Mouse (Mus musculus): Measurements from ENCODE around the gene Cadm3. TPM values are rescaled to one million over a fixed set of nuclear protein-coding genes. Genes with fewer than 3 reads are reported as not detected.
"Not testable (repeated sequence)": the region's sequence is repeated elsewhere in the genome, so short reads cannot be mapped to it uniquely, and the experiment has no call there.

The Cadm3 gene
- polyA plus RNA-seq, 1 experiment = 0.09 TPM

- Histone ChIP-seq H3K36me3 (ENCODE audit: control insufficient read depth, insufficient read depth) (no peaks in the 10 kb centered on the region), H3ac (ENCODE audit: control insufficient read depth, insufficient read length, low read depth) (no peak overlapping the region), H3K27me3 (ENCODE audit: control insufficient read depth, insufficient read depth, insufficient read length) (no peaks in the 10 kb centered on the region), H3K79me2 (ENCODE audit: control insufficient read depth, insufficient read depth) (no peaks in the 10 kb centered on the region), H3K79me3 (ENCODE audit: low read depth) (no peaks in the 10 kb centered on the region), H3K4me3 (ENCODE audit: insufficient read depth, poor library complexity, severe bottlenecking) (no peak overlapping the region)
- no peak for TF ChIP-seq MYOG (IDR thresholded peaks at IDR 0.05; ENCODE audit: control insufficient read depth, extremely low read depth, insufficient read length)
- no peak for TF ChIP-seq MYOD1 (IDR thresholded peaks at IDR 0.05; ENCODE audit: control insufficient read depth, insufficient read length, low read depth)
- no peak for TF ChIP-seq MAX (IDR thresholded peaks at IDR 0.05)
- no peak for TF ChIP-seq USF1 (IDR thresholded peaks at IDR 0.05; ENCODE audit: low read depth)
- TF ChIP-seq CTCF (IDR thresholded peaks at IDR 0.05; ENCODE audit: control insufficient read depth, insufficient read depth, insufficient read length) = no peak
- TF ChIP-seq CEBPB (IDR thresholded peaks at IDR 0.05; ENCODE audit: low read depth) = no peak
- TF ChIP-seq FOSL1 (IDR thresholded peaks at IDR 0.05; ENCODE audit: insufficient read depth, low read length, poor library complexity, severe bottlenecking) = no peak
Observed at GRCm38 (mm10) chr1:173322249-173322627, 45.3 kb downstream of the Cadm3 start.

- H3K36me3 ChIP-seq (ENCODE audit: control insufficient read depth, insufficient read depth) = no peaks in the 10 kb centered on the region
- H3K79me3 ChIP-seq (ENCODE audit: low read depth) = no peaks in the 10 kb centered on the region
- H3K4me3 ChIP-seq (ENCODE audit: insufficient read depth, poor library complexity, severe bottlenecking) = no peak overlapping the region
- H3K27me3 ChIP-seq (ENCODE audit: control insufficient read depth, insufficient read depth, insufficient read length) = no peaks in the 10 kb centered on the region
- TF ChIP-seq USF1 (IDR thresholded peaks at IDR 0.05; ENCODE audit: low read depth) (no peak), CEBPB (IDR thresholded peaks at IDR 0.05; ENCODE audit: low read depth) (no peak), FOSL1 (IDR thresholded peaks at IDR 0.05; ENCODE audit: insufficient read depth, low read length, poor library complexity, severe bottlenecking) (no peak), MYOD1 (IDR thresholded peaks at IDR 0.05; ENCODE audit: control insufficient read depth, insufficient read length, low read depth) (no peak), CTCF (IDR thresholded peaks at IDR 0.05; ENCODE audit: control insufficient read depth, insufficient read depth, insufficient read length) (no peak), MYOG (IDR thresholded peaks at IDR 0.05; ENCODE audit: control insufficient read depth, extremely low read depth, insufficient read length) (no peak), MAX (IDR thresholded peaks at IDR 0.05) (no peak)
- no peak overlapping the region for H3ac ChIP-seq (ENCODE audit: control insufficient read depth, insufficient read length, low read depth)
- no peaks in the 10 kb centered on the region for H3K79me2 ChIP-seq (ENCODE audit: control insufficient read depth, insufficient read depth)
Observed at GRCm38 (mm10) chr1:173321593-173322248, 45.8 kb downstream of the Cadm3 start.

GRCm38 (mm10) chr1:173317925-173318477 lies 49.5 kb downstream of the Cadm3 start:
- no peak overlapping the region for H3K4me3 ChIP-seq (ENCODE audit: insufficient read depth, poor library complexity, severe bottlenecking)
- TF ChIP-seq MAX (IDR thresholded peaks at IDR 0.05) (no peak), FOSL1 (IDR thresholded peaks at IDR 0.05; ENCODE audit: insufficient read depth, low read length, poor library complexity, severe bottlenecking) (no peak), CTCF (IDR thresholded peaks at IDR 0.05; ENCODE audit: control insufficient read depth, insufficient read depth, insufficient read length) (no peak), USF1 (IDR thresholded peaks at IDR 0.05; ENCODE audit: low read depth) (no peak), MYOG (IDR thresholded peaks at IDR 0.05; ENCODE audit: control insufficient read depth, extremely low read depth, insufficient read length) (no peak)
- H3K79me3 ChIP-seq (ENCODE audit: low read depth) = no peaks in the 10 kb centered on the region
- H3K36me3 ChIP-seq (ENCODE audit: control insufficient read depth, insufficient read depth) = no peaks in the 10 kb centered on the region
- H3K79me2 ChIP-seq (ENCODE audit: control insufficient read depth, insufficient read depth) = no peaks in the 10 kb centered on the region
- H3K27me3 ChIP-seq (ENCODE audit: control insufficient read depth, insufficient read depth, insufficient read length) = no peaks in the 10 kb centered on the region
- no peak overlapping the region for H3ac ChIP-seq (ENCODE audit: control insufficient read depth, insufficient read length, low read depth)

- no peak overlapping the region for H3ac ChIP-seq (ENCODE audit: control insufficient read depth, insufficient read length, low read depth)
- no peaks in the 10 kb centered on the region for H3K36me3 ChIP-seq (ENCODE audit: control insufficient read depth, insufficient read depth)
- no peaks in the 10 kb centered on the region for H3K79me3 ChIP-seq (ENCODE audit: low read depth)
- no peaks in the 10 kb centered on the region for H3K79me2 ChIP-seq (ENCODE audit: control insufficient read depth, insufficient read depth)
- no peak overlapping the region for H3K4me3 ChIP-seq (ENCODE audit: insufficient read depth, poor library complexity, severe bottlenecking)
- no peaks in the 10 kb centered on the region for H3K27me3 ChIP-seq (ENCODE audit: control insufficient read depth, insufficient read depth, insufficient read length)
- TF ChIP-seq MYOD1 (IDR thresholded peaks at IDR 0.05; ENCODE audit: control insufficient read depth, insufficient read length, low read depth) (no peak), FOSL1 (IDR thresholded peaks at IDR 0.05; ENCODE audit: insufficient read depth, low read length, poor library complexity, severe bottlenecking) (no peak), USF1 (IDR thresholded peaks at IDR 0.05; ENCODE audit: low read depth) (no peak), MYOG (IDR thresholded peaks at IDR 0.05; ENCODE audit: control insufficient read depth, extremely low read depth, insufficient read length) (no peak), CTCF (IDR thresholded peaks at IDR 0.05; ENCODE audit: control insufficient read depth, insufficient read depth, insufficient read length) (no peak), CEBPB (IDR thresholded peaks at IDR 0.05; ENCODE audit: low read depth) (no peak), MAX (IDR thresholded peaks at IDR 0.05) (no peak)
Observed at GRCm38 (mm10) chr1:173315725-173316124, 51.8 kb downstream of the Cadm3 start.

GRCm38 (mm10) chr1:173313535-173314050 lies 53.9 kb downstream of the Cadm3 start:
- H3K79me3 ChIP-seq (ENCODE audit: low read depth); H3ac ChIP-seq (ENCODE audit: control insufficient read depth, insufficient read length, low read depth); H3K4me3 ChIP-seq (ENCODE audit: insufficient read depth, poor library complexity, severe bottlenecking); H3K36me3 ChIP-seq (ENCODE audit: control insufficient read depth, insufficient read depth); H3K79me2 ChIP-seq (ENCODE audit: control insufficient read depth, insufficient read depth); H3K27me3 ChIP-seq (ENCODE audit: control insufficient read depth, insufficient read depth, insufficient read length): not testable (repeated sequence)

GRCm38 (mm10) chr1:173302795-173303194 lies 64.7 kb downstream of the Cadm3 start:
- not testable (repeated sequence) for H3K36me3 ChIP-seq (ENCODE audit: control insufficient read depth, insufficient read depth); H3K4me3 ChIP-seq (ENCODE audit: insufficient read depth, poor library complexity, severe bottlenecking); H3K79me3 ChIP-seq (ENCODE audit: low read depth); H3K79me2 ChIP-seq (ENCODE audit: control insufficient read depth, insufficient read depth); H3ac ChIP-seq (ENCODE audit: control insufficient read depth, insufficient read length, low read depth); H3K27me3 ChIP-seq (ENCODE audit: control insufficient read depth, insufficient read depth, insufficient read length)

Other genes with a start within 250 kb of the Cadm3 start
- gene Olfr1408, start 230.3 kb downstream of the Cadm3 start, polyA plus RNA-seq (2012; fragmentation: generic; extraction: Trizol) = not detected
- not detected for gene Olfr1406, start 177.1 kb downstream of the Cadm3 start, polyA plus RNA-seq (2012; fragmentation: generic; extraction: Trizol)
- gene Olfr218, start 169.9 kb downstream of the Cadm3 start, polyA plus RNA-seq (2012; fragmentation: generic; extraction: Trizol) = not detected
- not detected for gene Olfr1404, start 155.3 kb downstream of the Cadm3 start, polyA plus RNA-seq (2012; fragmentation: generic; extraction: Trizol)
- not detected for gene Fcer1a, start 140.5 kb downstream of the Cadm3 start, polyA plus RNA-seq (2012; fragmentation: generic; extraction: Trizol)
- not detected for gene Olfr418, start 101.7 kb downstream of the Cadm3 start, polyA plus RNA-seq (2012; fragmentation: generic; extraction: Trizol)
- not detected for gene Mptx2, start 89.9 kb downstream of the Cadm3 start, polyA plus RNA-seq (2012; fragmentation: generic; extraction: Trizol)
- not detected for gene Ackr1, start 33.9 kb downstream of the Cadm3 start, polyA plus RNA-seq (2012; fragmentation: generic; extraction: Trizol)
- gene Aim2, start 16.8 kb downstream of the Cadm3 start, polyA plus RNA-seq (2012; fragmentation: generic; extraction: Trizol) = 5.9 TPM
- gene Ifi206, start 123.3 kb upstream of the Cadm3 start, polyA plus RNA-seq (2012; fragmentation: generic; extraction: Trizol) = not detected
- not detected for gene Ifi214, start 168.3 kb upstream of the Cadm3 start, polyA plus RNA-seq (2012; fragmentation: generic; extraction: Trizol)
- not detected for gene Ifi213, start 231.6 kb upstream of the Cadm3 start, polyA plus RNA-seq (2012; fragmentation: generic; extraction: Trizol)